Mouse (Mus musculus) spleen, adult 18-20 months (tissue): ENCODE results near the gene Satb1.

Experiments
- DNase-seq, 2 experiments: peaks; one replicate each; pipeline ENCODE4 v3.0.0; 2022; ENCODE audit warnings: mixed read lengths in 2 of 2

The Satb1 gene

DNA sequence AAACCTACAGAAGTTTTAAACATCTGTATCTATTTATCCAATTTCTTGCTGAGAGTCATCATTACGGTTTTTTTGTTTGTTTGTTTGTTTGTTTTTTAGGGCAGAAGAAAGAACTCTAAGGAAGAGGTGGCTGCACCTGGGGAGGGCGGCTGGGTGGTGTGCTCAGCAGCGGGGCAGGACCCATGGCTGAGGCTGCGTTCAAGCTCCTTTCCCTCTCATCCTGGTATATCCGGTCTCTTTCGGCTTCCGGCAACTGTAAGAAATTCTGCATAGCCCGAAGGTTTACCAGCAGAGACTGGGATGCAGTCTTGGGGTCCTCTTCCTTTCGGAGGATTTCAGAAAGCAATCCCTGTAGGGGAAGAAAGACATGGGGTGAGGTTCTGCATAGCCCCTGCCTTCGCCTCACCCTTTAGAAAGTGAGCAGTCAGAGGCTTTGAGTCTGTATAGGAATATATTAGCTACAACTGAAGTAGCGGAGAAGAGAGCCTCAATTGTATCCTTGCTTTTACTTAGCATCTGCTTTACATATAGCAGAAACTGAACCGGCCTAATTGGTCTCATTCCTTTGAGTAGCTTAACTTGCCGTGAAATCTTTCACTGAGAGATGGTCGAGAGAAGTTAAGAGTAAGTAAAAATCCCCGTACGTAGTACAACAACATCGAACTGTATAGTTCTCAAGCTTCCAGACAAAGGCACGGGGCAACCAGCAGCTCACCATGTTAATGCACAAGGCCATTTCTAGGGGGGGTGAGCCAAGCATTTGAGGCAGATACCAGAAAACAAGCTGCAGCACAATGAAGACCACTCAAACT is 57.8 kb downstream of the Satb1 start:
- DNase-seq, result no peak

DNA sequence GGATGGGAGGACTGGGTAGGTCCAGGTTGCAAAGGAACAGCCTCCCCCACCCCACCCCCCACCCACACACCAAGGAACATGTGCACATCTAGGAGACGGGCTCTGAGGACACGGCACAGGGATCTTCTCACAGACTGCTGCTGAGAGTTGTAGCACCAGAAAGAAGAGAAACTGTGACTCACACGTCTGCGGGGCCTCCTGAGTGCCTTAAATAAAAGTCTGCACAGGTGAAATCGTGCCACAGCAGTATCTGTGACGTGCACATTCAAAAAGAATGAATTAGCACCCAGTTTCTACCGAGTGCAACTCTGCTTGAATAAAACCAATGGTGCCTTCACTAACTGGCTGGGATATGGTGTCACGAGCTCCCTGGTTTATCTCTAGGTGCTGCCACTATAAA is 69.5 kb downstream of the Satb1 start:
- DNase-seq, result no peak

DNA sequence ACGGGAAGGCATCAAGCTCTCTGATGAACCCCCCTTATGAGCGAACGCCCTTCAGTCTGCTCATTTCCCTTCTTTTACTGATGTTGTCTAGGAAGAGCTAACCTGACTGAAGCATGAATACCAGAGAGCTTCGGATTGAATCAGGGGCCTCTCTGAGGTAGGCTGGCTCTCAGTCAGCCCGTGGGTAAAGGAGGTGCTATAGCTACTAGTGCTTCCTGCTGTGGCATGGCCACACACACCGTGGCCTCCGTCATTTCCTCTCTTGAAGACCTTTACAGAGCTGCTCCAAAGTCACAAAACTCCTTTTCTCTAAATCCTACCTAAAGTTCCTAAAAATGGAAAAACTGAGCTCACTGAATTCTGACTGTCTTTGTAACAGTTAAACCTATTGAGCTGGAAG is 70.6 kb downstream of the Satb1 start:
- DNase-seq, result no peak

DNA sequence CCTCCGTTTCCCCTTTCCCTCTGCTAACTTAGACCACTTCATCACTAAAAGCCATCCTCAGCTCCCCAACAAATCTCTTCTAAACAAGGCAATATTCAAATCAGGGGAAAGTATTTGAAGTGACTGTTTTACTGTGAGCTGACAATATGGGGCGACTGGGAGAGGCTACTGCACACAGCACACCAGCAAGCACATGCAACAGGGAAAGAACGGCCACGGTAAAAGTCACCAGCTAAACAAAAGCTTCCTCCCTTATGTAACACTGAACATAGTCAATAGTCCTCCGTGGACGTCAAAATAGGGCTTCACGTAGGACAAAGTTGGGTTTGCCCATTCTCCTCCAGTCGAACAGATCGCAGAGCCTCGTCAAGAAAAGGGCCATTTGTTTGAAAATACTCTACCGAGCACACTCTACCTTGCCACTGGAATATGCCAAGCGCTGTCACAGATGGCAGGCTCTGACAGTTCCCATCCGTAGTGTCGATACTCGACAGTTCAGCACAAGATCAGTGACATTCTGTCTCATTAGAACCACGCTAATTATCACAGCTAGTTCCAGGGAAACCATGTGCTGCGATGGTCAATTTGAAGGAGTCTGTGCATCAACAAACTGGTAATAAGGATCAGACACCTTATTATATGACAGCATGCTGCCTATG is 72.0 kb downstream of the Satb1 start:
- no peak for DNase-seq

DNA sequence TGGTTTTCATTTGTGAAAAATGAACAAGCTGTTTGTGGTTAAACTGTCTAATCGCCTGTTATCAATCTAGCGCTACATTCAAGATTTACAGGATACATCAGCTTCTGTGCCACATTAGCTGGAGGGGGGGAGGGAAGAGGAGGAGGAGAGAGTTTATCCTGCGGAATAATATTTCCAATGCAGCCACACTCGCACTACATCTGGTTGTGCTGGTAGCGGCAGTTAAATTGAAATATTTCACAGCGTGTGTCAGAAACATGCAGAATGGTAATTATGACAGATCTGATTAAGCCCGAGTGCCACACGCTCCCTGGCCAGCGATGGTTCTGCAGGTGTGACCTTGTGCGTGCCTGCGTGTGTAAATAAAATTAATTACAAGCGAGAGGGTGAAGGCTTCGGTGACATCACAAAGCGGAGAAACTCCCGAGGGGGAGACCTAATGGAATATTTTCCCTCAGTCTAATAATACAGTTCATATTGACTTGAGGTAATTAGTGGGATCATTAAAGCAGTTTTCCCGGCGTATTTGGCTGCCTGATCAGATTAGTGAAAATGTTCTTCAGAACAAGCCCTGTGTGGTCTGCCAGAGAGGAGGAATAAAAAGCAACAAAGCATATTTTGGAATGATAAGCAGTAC is 72.7 kb downstream of the Satb1 start:
- DNase-seq, result no peak

DNA sequence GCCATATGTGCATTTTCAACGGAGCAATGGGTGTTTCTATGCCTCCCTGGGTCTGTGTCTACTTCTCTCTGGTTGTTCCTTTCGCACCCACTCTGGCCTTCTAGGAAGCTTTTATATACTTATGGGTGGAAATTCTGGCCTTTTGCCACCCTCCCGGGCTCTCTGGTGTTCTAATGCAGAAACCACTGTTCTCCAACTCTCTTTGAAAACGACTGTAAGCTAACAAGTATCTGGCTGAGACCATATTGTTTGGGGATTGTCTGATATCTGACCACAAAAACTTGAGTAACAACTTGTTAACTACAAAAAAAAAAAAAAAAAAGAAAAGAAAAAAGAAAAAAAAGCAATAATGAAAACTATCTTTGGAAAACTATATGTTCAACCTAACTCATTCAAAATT is 73.6 kb downstream of the Satb1 start:
- no peak for DNase-seq

DNA sequence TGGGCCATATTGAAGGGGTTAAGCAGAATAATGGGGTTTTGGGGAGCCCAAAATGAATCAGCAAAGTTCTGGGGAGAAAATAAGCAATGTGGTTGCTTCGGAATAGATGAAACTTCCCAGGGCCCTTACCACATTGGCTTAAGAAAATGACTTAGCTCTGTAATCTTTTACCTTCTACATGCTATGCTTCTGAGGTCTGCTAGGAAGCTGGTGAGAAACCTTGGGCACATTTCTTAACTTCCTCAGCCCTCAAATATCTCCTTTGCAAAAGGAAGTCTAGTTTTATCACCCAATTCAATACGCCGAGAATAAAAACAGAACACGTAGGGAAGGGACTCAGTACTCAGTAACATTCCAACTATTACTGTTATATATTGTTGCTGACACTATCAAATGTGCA is 80.9 kb downstream of the Satb1 start:
- no peak for DNase-seq

DNA sequence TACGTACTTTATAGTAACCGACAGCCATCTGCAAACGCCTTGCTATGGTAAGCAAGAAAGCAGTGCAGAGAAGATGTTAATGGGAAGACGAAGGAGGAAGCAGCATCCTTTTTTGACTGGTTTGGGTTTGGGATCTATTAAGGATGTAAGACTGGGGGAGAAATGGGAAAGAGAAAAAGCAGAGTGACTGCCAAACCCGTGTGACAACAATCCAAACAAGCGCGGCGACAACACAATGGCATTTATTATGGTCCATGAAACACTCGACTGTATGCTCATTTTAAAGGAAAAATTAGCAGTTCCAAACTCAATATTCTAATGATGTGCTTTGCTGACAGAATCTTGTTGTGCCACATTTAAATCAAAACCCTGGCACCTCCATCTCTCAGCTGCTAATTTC is 85.9 kb downstream of the Satb1 start:
- no peak for DNase-seq

DNA sequence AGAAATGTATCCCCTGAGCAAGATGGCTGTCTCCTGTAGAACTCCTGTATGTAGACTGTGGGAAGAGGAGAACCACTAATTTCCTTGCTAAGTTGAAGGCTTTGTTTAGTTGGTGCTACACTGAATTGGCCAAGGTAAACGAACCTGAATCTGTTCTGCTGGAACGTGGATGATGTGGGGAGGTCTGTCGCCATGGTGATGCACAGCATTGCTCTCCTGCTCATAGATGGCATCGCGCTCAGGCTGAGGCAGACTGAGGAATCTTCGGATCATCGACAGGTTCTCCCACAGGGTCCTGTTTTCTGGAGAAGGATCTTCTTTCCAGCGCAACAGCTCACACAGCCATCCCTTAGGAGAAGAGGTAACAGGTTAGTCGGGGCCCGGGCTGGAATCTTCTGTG is 90.6 kb downstream of the Satb1 start:
- no peak for DNase-seq

DNA sequence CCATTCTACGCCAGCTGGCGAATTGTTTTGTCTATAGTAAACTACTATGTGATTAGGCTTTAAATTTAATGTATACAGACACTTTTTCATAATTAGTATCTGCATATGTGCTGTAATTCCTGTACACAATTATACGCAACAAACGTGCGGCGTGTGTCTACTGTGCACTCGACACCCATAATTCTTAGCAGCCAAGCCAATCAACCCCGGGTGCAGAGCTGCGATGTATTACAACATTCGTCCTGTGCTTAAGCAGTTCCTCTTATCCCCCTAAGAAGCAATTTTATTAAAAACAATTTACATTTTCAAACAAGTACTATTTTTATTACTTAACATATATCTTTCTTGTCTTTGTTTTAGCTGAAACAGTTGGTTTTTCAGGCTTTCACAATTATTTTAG is 92.0 kb downstream of the Satb1 start:
- DNase-seq, result no peak

DNA sequence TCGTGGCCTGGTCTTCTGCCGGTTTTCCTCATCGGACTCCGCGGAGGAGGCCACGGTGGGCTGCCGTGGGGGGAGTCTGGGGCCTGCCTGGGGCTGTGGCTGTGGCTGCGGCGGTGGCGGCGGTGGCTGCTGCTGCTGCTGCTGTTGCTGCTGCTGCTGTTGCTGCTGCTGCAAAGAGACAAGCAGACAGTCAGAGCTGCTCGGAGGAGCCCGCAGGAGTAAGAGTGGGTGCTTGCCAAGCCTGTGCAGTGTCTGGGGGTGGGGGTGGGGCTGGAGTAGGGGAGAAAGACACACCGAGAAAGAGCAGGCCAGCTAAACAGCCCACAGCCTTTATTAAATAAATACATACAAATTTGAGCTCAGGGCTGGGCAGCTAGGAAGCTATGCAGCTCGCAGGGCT is 92.8 kb downstream of the Satb1 start:
- DNase-seq, result no peak

DNA sequence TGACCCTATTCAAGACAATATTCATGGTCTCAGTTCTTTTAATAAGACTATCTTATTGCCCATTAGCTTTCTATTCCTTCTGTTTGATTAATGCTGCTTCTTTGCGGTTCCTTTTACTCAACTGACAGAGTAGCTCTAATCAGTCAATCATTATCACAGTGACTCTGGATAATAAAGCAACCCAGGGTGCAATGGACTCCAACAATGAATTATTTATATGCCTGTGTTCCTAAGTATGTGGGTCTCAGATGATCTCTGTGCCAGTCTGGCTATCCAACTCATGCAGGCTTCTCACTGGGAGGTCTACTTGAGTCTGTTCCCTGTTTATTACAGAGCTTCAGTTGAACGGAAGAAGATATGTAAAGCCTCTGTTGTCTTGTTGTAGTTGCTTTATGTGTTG is 108.6 kb downstream of the Satb1 start:
- DNase-seq, result no peak

DNA sequence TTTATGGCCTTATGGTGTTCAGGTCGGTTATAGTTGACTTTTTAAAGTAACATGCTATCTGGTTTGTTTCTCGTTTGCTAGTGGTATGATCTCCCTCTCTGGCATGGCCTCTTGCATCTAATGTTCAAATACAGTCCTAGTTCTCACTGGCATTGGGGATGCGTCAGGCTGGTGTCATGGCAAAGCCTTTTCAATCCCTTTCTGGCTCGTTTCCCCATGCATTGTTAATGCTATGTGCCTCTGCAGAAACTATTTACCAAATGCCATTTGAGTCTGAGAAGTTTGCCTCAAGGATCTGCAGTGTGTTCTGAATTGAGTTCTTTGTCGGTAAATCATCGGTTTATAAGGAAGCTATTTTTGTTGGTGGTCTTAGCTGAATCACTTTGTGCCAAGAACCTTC is 137.4 kb downstream of the Satb1 start:
- no peak for DNase-seq

DNA sequence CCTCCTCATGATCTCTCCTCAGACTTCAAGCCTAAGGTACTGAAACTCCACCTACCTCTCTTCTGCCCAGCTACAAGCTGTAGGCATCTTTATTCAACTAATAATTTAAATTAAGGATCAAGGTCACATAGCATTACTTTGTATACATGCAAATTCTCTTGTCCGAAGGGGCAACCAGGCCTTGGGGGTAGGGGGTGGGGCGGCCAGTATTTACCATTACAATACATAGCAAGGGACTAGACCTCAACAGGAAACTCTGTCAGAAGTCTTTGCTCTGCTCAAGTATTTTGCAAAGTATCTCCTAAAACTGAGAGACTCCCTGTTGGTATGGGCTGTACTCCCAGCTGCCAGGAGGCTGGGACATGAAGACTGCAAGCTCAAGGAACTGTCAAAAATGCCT is 137.8 kb downstream of the Satb1 start:
- no peak for DNase-seq

DNA sequence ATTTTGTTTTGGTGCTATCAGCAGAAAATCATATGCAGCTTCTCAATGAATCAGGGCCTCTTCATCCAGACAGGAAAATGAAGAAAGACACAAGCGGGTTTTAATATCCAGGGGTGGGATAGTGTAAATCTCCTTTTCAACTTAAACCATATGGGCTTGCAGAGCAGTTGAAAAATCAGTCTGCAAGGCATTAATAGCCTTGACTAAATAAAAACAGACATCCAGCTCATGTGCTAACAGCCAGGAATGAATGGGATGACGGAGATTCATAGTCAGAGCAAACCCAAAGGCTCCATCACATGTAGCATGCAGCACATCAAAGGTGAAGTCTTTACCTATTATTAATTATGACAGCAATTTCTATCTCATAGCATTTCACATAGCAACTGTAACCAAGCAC is 142.6 kb downstream of the Satb1 start:
- no peak for DNase-seq

DNA sequence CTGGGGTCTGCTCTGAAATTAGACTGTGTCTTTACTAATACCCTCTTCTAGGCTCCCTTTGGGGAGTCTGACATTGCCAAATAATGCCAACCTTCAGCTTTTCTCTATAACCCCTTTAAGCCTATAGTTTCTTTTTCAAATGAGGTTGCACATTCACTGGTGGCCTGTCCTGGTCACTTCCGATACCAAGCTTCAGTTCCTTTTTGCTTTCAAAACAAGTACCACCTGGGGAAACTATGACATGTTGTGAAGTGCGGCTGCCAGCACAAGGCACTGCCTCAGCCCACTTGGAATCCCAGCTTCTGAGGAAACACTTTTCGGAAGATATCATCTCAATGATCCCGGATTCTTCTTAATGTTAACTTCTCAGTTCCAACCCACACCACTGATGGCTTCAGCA is 145.9 kb downstream of the Satb1 start:
- DNase-seq, result no peak
